Mouse (Mus musculus) G1E (cell line): ENCODE results near the gene Zfp710. TPM values are rescaled to one million over a fixed set of nuclear protein-coding genes. Genes with fewer than 3 reads are reported as not detected.
"Not testable (repeated sequence)": the region's sequence is repeated elsewhere in the genome, so short reads cannot be mapped to it uniquely, and the experiment has no call there.

Source experiments
- ATAC-seq: 2 replicates; pipeline ENCODE4 v1.8.0; 2016; ENCODE audit warnings: mild to moderate bottlenecking; ENCODE audit not compliant: insufficient number of reproducible peaks, poor library complexity, low FRiP score, severe bottlenecking; ENCODE audit errors: extremely low read depth
- DNase-seq: peaks from one replicate; pipeline ENCODE4 v3.0.0; 2012; ENCODE audit warnings: low spot score
- H3K27me3 ChIP-seq: 2 replicates; pipeline ENCODE4 v1.6.1; 2012; ENCODE audit warnings: mild to moderate bottlenecking, low read length, inconsistent platforms; ENCODE audit not compliant: insufficient read depth
- H3K36me3 ChIP-seq: replicated peaks from 2 replicates; pipeline ENCODE3; 2012; ENCODE audit warnings: mild to moderate bottlenecking, inconsistent platforms
- H3K4me1 ChIP-seq: 2 replicates; pipeline ENCODE4 v1.6.1; 2012; ENCODE audit warnings: low read depth, low read length, inconsistent platforms, mixed read lengths; ENCODE audit not compliant: insufficient read depth
- H3K4me3 ChIP-seq: 2 replicates; pipeline ENCODE4 v1.5.1; 2012; ENCODE audit warnings: low read depth, mild to moderate bottlenecking, inconsistent platforms, low read length, moderate library complexity, mixed read lengths
- H3K9me3 ChIP-seq: replicated peaks from 2 replicates; pipeline ENCODE4 v1.6.1; 2012; ENCODE audit warnings: inconsistent platforms
- CTCF ChIP-seq: IDR thresholded peaks from 2 replicates; pipeline ENCODE4 v1.5.1; 2012; ENCODE audit warnings: low read depth, low read length, inconsistent platforms, mixed read lengths
- GATA1 ChIP-seq: IDR thresholded peaks from 2 replicates; pipeline ENCODE4 v1.6.1; 2012; ENCODE audit warnings: borderline replicate concordance, low read length, inconsistent platforms, mixed read lengths
- GATA2 ChIP-seq: IDR thresholded peaks from 2 replicates; pipeline ENCODE4 v1.6.1; 2012; ENCODE audit warnings: low read depth, low read length, inconsistent platforms, borderline replicate concordance
- POLR2AphosphoS5 ChIP-seq: IDR thresholded peaks from 2 replicates; pipeline ENCODE4 v1.6.1; 2012; ENCODE audit warnings: low read depth, low read length, inconsistent platforms; ENCODE audit not compliant: insufficient replicate concordance
- TAL1 ChIP-seq: conservative IDR thresholded peaks from 2 replicates; pipeline ENCODE4 v1.6.1; 2012; ENCODE audit warnings: low read depth, low read length, inconsistent platforms, mixed read lengths
- polyA plus RNA-seq: library from polyadenylated mRNA; stranded (reverse); fragments of >175 nt; gene quantifications from 2 replicates; pipeline ENCODE4 v1.2.3, GENCODE M21; 2012
- total RNA-seq, 2 experiments: library from RNA; stranded (forward) in 1 of 2; stranded (reverse) in 1 of 2; fragments of 200-1000 nt in 1 of 2; fragments of >200 nt in 1 of 2; fragmentation: Nextera tagmentation in 1 of 2; gene quantifications; 2 replicates each; pipeline ENCODE4 v1.2.3; 2014 to 2017

Gene Zfp710
- total and polyA plus RNA-seq, 3 experiments = 10.7 to 53.7 (median 25.1) TPM

DNA sequence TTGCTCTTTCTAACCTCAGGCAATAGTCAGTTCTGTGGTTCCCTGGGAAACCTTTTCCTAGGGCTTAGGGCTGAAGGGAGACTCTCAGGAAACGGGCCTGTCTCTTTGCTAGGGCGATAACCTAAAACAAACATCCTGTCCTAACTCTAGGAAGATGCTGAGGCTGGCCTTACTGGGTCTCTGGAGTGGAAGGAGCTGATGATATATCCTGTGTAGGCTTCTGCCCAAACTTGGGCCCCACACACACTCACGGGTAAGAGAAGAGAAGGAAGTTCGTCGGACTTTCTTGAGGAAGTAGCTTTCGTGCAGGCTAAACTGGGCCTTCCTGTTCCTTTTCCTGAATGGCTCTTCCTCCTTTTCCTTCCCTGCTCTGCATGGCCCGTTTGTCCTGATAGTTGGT, 19.6 kb downstream of the Zfp710 start:
- DNase-seq (no peak), ATAC-seq (0 out of 2 replicates have a peak, but pooled peaks have one; percentile 4)
- peaks cover 31% of the 10 kb centered on the region for H3K4me1 ChIP-seq
- no peaks in the 10 kb centered on the region for H3K27me3 ChIP-seq
- H3K36me3 ChIP-seq = peaks cover 62% of the 10 kb centered on the region
- TF ChIP-seq GATA1 (no peak), CTCF (no peak), TAL1 (no peak), GATA2 (no peak), POLR2AphosphoS5 (no peak)
- no peaks in the 10 kb centered on the region for H3K9me3 ChIP-seq
- no peak overlapping the region for H3K4me3 ChIP-seq

GRCm38 (mm10) chr7:80047041-80047440, 22.4 kb downstream of the Zfp710 start:
- no peak for TF ChIP-seq GATA2
- no peak for TF ChIP-seq CTCF
- TF ChIP-seq GATA1 = no peak
- TF ChIP-seq TAL1 = no peak
- no peak for TF ChIP-seq POLR2AphosphoS5
- H3K4me1 ChIP-seq = peaks cover 37% of the 10 kb centered on the region
- ATAC-seq = no peak

DNA sequence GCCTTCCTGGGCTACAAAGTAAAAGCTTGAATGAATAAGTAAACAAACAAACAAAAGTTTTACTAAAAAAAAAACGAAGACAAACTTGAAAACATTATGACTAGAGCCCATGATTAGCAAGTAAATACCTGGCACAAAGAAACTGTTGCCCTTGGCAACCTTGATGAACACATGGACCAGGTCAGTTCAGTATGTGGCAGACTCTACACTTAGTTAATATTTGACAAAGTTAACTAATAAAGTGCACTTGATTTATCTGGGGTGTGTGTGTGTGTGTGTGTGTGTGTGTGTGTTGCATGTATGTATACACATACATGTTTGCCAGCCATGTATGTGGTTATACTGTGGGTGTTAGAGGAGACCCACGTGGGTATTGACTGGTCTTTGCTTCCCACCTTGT, 25.1 kb downstream of the Zfp710 start:
- peaks cover 45% of the 10 kb centered on the region for H3K4me1 ChIP-seq
- no peaks in the 10 kb centered on the region for H3K27me3 ChIP-seq
- H3K4me3 ChIP-seq = no peak overlapping the region
- peaks cover 39% of the 10 kb centered on the region for H3K36me3 ChIP-seq
- TF ChIP-seq TAL1 (no peak), POLR2AphosphoS5 (no peak), GATA1 (no peak), CTCF (no peak), GATA2 (no peak)
- DNase-seq (no peak), ATAC-seq (no peak)
- H3K9me3 ChIP-seq = no peaks in the 10 kb centered on the region

More at GRCm38 (mm10) chr7:80047041-80047440, 22.4 kb downstream of the Zfp710 start:
- Histone ChIP-seq H3K9me3 (no peaks in the 10 kb centered on the region), H3K36me3 (peaks cover 41% of the 10 kb centered on the region), H3K27me3 (no peaks in the 10 kb centered on the region), H3K4me3 (no peak overlapping the region)
- DNase-seq = no peak

DNA sequence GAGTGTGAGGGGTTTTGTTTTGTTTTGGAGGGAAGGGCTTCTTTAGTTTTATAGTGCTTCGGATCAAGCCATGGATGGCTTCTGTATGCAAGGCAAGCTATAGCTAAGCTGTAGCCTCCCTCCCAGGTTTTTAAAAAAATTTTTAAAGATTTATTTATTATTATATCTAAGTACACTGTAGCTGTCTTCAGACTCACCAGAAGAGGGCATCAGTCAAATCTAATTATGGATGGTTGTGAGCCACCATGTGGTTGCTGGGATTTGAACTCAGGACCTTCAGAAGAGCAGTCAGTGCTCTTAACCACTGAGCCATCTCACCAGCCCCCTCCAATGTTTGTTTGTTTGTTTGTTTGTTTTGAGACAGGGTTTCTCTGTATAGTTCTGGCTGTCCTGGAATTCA, 25.8 kb downstream of the Zfp710 start:
- DNase-seq, ATAC-seq, H3K27me3 ChIP-seq, H3K9me3 ChIP-seq, H3K4me3 ChIP-seq: not testable (repeated sequence)
- peaks cover 33% of the 10 kb centered on the region for H3K36me3 ChIP-seq
- H3K4me1 ChIP-seq = peaks cover 45% of the 10 kb centered on the region

DNA sequence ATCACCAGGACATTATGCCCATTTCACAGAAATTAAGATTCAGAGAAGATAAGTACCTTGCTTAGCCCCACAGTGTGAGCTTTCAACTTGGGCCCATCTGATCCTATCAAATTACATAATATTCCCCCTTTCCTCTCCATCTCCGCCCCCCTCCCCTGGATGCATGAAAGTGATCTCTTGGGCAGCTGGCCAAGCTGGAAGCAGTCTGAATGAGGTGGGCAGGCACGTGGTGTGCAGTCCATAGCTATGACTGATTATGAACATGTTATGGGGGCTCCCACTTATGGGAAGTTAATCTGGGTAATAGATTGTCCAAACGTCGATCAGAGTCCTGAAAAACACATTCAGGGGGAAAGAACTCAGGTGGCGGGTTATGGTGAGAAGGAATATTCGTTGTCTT, 27.2 kb downstream of the Zfp710 start:
- Histone ChIP-seq H3K9me3 (no peaks in the 10 kb centered on the region), H3K36me3 (peaks cover 32% of the 10 kb centered on the region), H3K4me3 (no peak overlapping the region), H3K4me1 (peaks cover 53% of the 10 kb centered on the region), H3K27me3 (no peaks in the 10 kb centered on the region)
- no peak for DNase-seq
- TF ChIP-seq GATA1 (no peak), POLR2AphosphoS5 (no peak), GATA2 (no peak), TAL1 (no peak), CTCF (no peak)
- ATAC-seq = no peak

DNA sequence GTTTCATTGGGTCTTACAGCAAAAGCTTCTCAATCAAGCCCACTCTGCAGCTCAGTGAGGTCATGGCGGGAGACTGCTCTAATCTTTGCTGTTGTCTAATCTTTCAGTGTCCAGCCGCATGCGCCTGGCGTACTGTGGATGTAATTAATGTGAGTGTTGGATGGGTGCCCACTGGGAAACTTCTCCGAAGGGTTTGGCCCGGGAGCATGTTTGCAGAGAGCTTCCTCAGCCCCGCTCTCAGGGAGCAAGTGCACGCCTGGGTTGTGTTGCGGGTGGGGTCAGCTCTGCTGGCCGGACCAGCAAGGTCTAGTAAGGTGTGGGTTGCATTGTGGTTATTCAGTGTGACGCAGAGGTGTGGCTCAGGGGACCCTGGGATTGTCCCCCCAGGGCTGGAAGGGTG, 27.6 kb downstream of the Zfp710 start:
- DNase-seq = no peak
- Histone ChIP-seq H3K9me3 (no peaks in the 10 kb centered on the region), H3K4me3 (no peak overlapping the region; the same call in 1 of the 2 replicates), H3K27me3 (no peaks in the 10 kb centered on the region), H3K4me1 (peaks cover 55% of the 10 kb centered on the region), H3K36me3 (peaks cover 30% of the 10 kb centered on the region)
- TF ChIP-seq GATA2 = no peak
- no peak for TF ChIP-seq GATA1
- TF ChIP-seq POLR2AphosphoS5 = no peak
- no peak for TF ChIP-seq TAL1
- TF ChIP-seq CTCF = no peak
- ATAC-seq = no peak

DNA sequence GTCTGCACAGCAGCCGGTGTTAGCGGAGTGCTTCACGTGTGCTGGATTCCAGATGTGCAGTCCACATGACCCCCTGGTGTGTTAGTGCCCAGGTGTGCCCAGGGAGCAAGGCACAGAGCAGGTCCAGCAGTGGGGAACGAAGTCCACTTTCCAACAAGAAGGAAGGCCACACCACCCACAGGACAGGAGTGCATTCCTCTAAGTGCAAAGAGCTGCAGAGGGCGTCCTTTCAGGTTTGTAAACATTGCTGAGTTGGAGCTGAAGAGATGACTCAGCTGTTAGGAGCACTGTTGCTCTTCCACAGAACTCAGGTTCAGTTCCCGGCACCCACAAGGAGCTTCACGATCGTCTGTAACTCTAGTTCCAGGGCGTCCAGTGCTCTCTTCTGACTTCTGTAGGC, 28.5 kb downstream of the Zfp710 start:
- peaks cover 57% of the 10 kb centered on the region for H3K4me1 ChIP-seq
- no peaks in the 10 kb centered on the region for H3K9me3 ChIP-seq
- no peak overlapping the region; the same call in 1 of the 2 replicates for H3K4me3 ChIP-seq
- TF ChIP-seq GATA2 (no peak), POLR2AphosphoS5 (no peak), CTCF (no peak), TAL1 (no peak), GATA1 (no peak)
- DNase-seq (no peak), ATAC-seq (no peak)
- peaks cover 31% of the 10 kb centered on the region for H3K36me3 ChIP-seq
- H3K27me3 ChIP-seq = no peaks in the 10 kb centered on the region
